Mouse (Mus musculus) kidney, adult 2 months (tissue): ENCODE results near the gene Gm47841.

Source experiments
- CTCF ChIP-seq: fragments of 200-500 bp; conservative IDR thresholded peaks from 2 replicates; pipeline ENCODE4 v1.5.1; 2011; ENCODE audit warnings: low read depth, mild to moderate bottlenecking, control low read depth, low read length, moderate library complexity, mixed read lengths; ENCODE audit not compliant: insufficient read depth, insufficient read length
- POLR2A ChIP-seq: fragments of 200-500 bp; IDR thresholded peaks from one replicate; pipeline ENCODE4 v1.6.1; 2011; ENCODE audit warnings: low read depth, low read length, control low read depth

- no peak for TF ChIP-seq POLR2A
- no peak for TF ChIP-seq CTCF
Observed at GRCm38 (mm10) chr15:101084499-101084898, 37.3 kb upstream of the Gm47841 start.
